Mouse (Mus musculus) lung, adult 2 months (tissue): ENCODE results near the gene Rbpms2.

Source experiments
- CTCF ChIP-seq: fragments of 200-500 bp; IDR thresholded peaks from 2 replicates; pipeline ENCODE4 v1.5.1; 2011; ENCODE audit warnings: mild to moderate bottlenecking, low read length, control low read depth; ENCODE audit not compliant: insufficient read depth
- POLR2A ChIP-seq: fragments of 200-500 bp; IDR thresholded peaks from 2 replicates; pipeline ENCODE4 v1.6.1; 2011; ENCODE audit warnings: low read depth, mild to moderate bottlenecking, control low read depth, low read length, borderline replicate concordance; ENCODE audit errors: extremely low read depth

- no peak for TF ChIP-seq CTCF
- no peak for TF ChIP-seq POLR2A
Observed at GRCm38 (mm10) chr9:65703926-65704595, 74.6 kb downstream of the Rbpms2 start.
